Mouse (Mus musculus) heart, embryonic 11.5 days (tissue): ENCODE results near the gene Lipc. TPM values are rescaled to one million over a fixed set of nuclear protein-coding genes. Genes with fewer than 3 reads are reported as not detected.

ENCODE experiments used
- ATAC-seq: fragments of 200-750 bp; cut with Nextera tagmentation; replicated peaks from 2 replicates; pipeline ENCODE4 v1.8.0; 2017; ENCODE audit warnings: moderate library complexity; ENCODE audit not compliant: insufficient number of reproducible peaks, low FRiP score, low TSS enrichment
- H3K27ac ChIP-seq: fragments of 300-500 bp; sonication (generic); 2 replicates; pipeline ENCODE4 v1.5.1; 2014; ENCODE audit warnings: mild to moderate bottlenecking, low read depth, low read length
- H3K27me3 ChIP-seq: fragments of 300-500 bp; sonication (generic); 2 replicates; pipeline ENCODE4 v1.6.1; 2014; ENCODE audit warnings: mild to moderate bottlenecking, low read length, mixed read lengths; ENCODE audit not compliant: control insufficient read depth, insufficient read depth
- H3K36me3 ChIP-seq: fragments of 300-500 bp; sonication (generic); 2 replicates; pipeline ENCODE4 v1.6.1; 2014; ENCODE audit warnings: mild to moderate bottlenecking, low read length, moderate library complexity, mixed read lengths; ENCODE audit not compliant: control insufficient read depth, insufficient read depth
- H3K4me1 ChIP-seq: fragments of 300-500 bp; sonication (generic); 2 replicates; pipeline ENCODE4 v1.6.1; 2014; ENCODE audit warnings: low read length; ENCODE audit not compliant: control insufficient read depth, insufficient read depth
- H3K4me2 ChIP-seq: fragments of 300-500 bp; sonication (generic); 2 replicates; pipeline ENCODE4 v1.6.1; 2014; ENCODE audit warnings: mild to moderate bottlenecking, moderate library complexity
- H3K4me3 ChIP-seq: fragments of 300-500 bp; sonication (generic); 2 replicates; pipeline ENCODE4 v1.5.1; 2014; ENCODE audit warnings: low read depth, low read length
- H3K9ac ChIP-seq: fragments of 300-500 bp; sonication (generic); 2 replicates; pipeline ENCODE4 v1.6.1; 2014; ENCODE audit warnings: mild to moderate bottlenecking, low read depth, low read length, moderate library complexity
- H3K9me3 ChIP-seq: fragments of 300-500 bp; sonication (generic); replicated peaks from 2 replicates; pipeline ENCODE4 v1.6.1; 2016; ENCODE audit warnings: low read length; ENCODE audit not compliant: control insufficient read depth
- WGBS: fragments of 180-500 bp; shearing (Covaris S2); extraction: QIAGEN DNeasy Blood & Tissue Kit; methylation state at CpG from one replicate; pipeline ENCODE4 v1.1.7; 2014; ENCODE audit not compliant: insufficient replicate concordance; 5-methylcytosine and 5-hydroxymethylcytosine counted together
- polyA plus RNA-seq: library from polyadenylated mRNA; unstranded; fragments of >200 nt; fragmentation: Nextera tagmentation; extraction: Ambion mirVana; gene quantifications from 2 replicates; pipeline ENCODE4 v1.2.1, GENCODE M21; 2014

The Lipc gene
- polyA plus RNA-seq, 1 experiment from 2014 or later: 0.56 TPM

- no peaks in the 10 kb centered on the region for H3K9me3 ChIP-seq
- no peak overlapping the region for H3K27ac ChIP-seq
- no peaks in the 10 kb centered on the region for H3K27me3 ChIP-seq
- H3K4me3 ChIP-seq: no peak overlapping the region
- H3K9ac ChIP-seq: no peak overlapping the region
- peaks cover 7% of the 10 kb centered on the region; the same call in 1 of the 2 replicates for H3K4me1 ChIP-seq
- H3K4me2 ChIP-seq: no peak overlapping the region
- no peak for ATAC-seq
- no peaks in the 10 kb centered on the region for H3K36me3 ChIP-seq
- 83% methylated on average over 5 of the region's 5 CpGs for WGBS
Measured at GRCm38 (mm10) chr9:70947312-70947711, 4.7 kb downstream of the Lipc start.

- no peak overlapping the region for H3K27ac ChIP-seq
- no peak for ATAC-seq
- 53% methylated on average over 9 of the region's 9 CpGs for WGBS
Measured at GRCm38 (mm10) chr9:70942686-70943333, 9.2 kb downstream of the Lipc start.

GRCm38 (mm10) chr9:70939752-70940501 is 12.1 kb downstream of the Lipc start:
- Histone ChIP-seq H3K9me3 (no peaks in the 10 kb centered on the region), H3K27me3 (no peaks in the 10 kb centered on the region), H3K27ac (no peak overlapping the region), H3K4me3 (no peak overlapping the region), H3K4me2 (no peak overlapping the region), H3K9ac (no peak overlapping the region), H3K36me3 (no peaks in the 10 kb centered on the region), H3K4me1 (no peaks in the 10 kb centered on the region)
- no peak for ATAC-seq
- WGBS: 63% methylated on average over 8 of the region's 8 CpGs

More at GRCm38 (mm10) chr9:70942686-70943333, 9.2 kb downstream of the Lipc start:
- Histone ChIP-seq H3K4me2 (no peak overlapping the region), H3K27me3 (no peaks in the 10 kb centered on the region), H3K4me3 (no peak overlapping the region), H3K9ac (no peak overlapping the region), H3K4me1 (no peaks in the 10 kb centered on the region), H3K9me3 (no peaks in the 10 kb centered on the region), H3K36me3 (no peaks in the 10 kb centered on the region)

- Histone ChIP-seq H3K27ac (no peak overlapping the region), H3K9me3 (no peaks in the 10 kb centered on the region), H3K9ac (no peak overlapping the region), H3K4me2 (no peak overlapping the region), H3K4me1 (no peaks in the 10 kb centered on the region), H3K4me3 (no peak overlapping the region), H3K36me3 (no peaks in the 10 kb centered on the region), H3K27me3 (no peaks in the 10 kb centered on the region)
- ATAC-seq: no peak
- 51% methylated on average over 2 of the region's 2 CpGs for WGBS
Measured at GRCm38 (mm10) chr9:70938850-70939249, 13.2 kb downstream of the Lipc start.

- Histone ChIP-seq H3K27me3 (no peaks in the 10 kb centered on the region), H3K27ac (no peak overlapping the region), H3K9me3 (no peaks in the 10 kb centered on the region), H3K9ac (no peak overlapping the region), H3K4me3 (no peak overlapping the region), H3K4me2 (no peak overlapping the region), H3K36me3 (no peaks in the 10 kb centered on the region), H3K4me1 (no peaks in the 10 kb centered on the region)
- no peak for ATAC-seq
- WGBS: 83% methylated on average over 6 of the region's 6 CpGs
Measured at GRCm38 (mm10) chr9:70938134-70938533, 13.9 kb downstream of the Lipc start.

GRCm38 (mm10) chr9:70934587-70935295 is 17.3 kb downstream of the Lipc start:
- no peak overlapping the region for H3K27ac ChIP-seq
- no peak overlapping the region for H3K9ac ChIP-seq
- H3K27me3 ChIP-seq: no peaks in the 10 kb centered on the region
- no peaks in the 10 kb centered on the region for H3K36me3 ChIP-seq
- WGBS: 77% methylated on average over 8 of the region's 8 CpGs
- no peaks in the 10 kb centered on the region for H3K9me3 ChIP-seq
- no peak for ATAC-seq
- H3K4me1 ChIP-seq: no peaks in the 10 kb centered on the region
- H3K4me2 ChIP-seq: no peak overlapping the region
- H3K4me3 ChIP-seq: no peak overlapping the region

GRCm38 (mm10) chr9:70930641-70931020 is 21.4 kb downstream of the Lipc start:
- H3K9me3 ChIP-seq: no peaks in the 10 kb centered on the region
- no peak overlapping the region for H3K4me3 ChIP-seq
- H3K27ac ChIP-seq: no peak overlapping the region
- no peaks in the 10 kb centered on the region for H3K36me3 ChIP-seq
- no peak overlapping the region for H3K9ac ChIP-seq
- WGBS: 63% methylated on average over 5 of the region's 5 CpGs
- peaks cover 10% of the 10 kb centered on the region for H3K4me1 ChIP-seq
- H3K27me3 ChIP-seq: no peaks in the 10 kb centered on the region
- ATAC-seq: no peak
- H3K4me2 ChIP-seq: no peak overlapping the region

- Histone ChIP-seq H3K4me2 (no peak overlapping the region), H3K27ac (no peak overlapping the region), H3K9me3 (no peaks in the 10 kb centered on the region), H3K4me3 (no peak overlapping the region), H3K4me1 (peaks cover 10% of the 10 kb centered on the region), H3K27me3 (no peaks in the 10 kb centered on the region), H3K36me3 (no peaks in the 10 kb centered on the region), H3K9ac (no peak overlapping the region)
- no peak for ATAC-seq
- WGBS: 56% methylated on average over 15 of the region's 15 CpGs
Measured at GRCm38 (mm10) chr9:70929840-70930640, 22.0 kb downstream of the Lipc start.
